Comparison of ENCODE assay signal across 16 mouse cellular contexts in the genomic region with DNA sequence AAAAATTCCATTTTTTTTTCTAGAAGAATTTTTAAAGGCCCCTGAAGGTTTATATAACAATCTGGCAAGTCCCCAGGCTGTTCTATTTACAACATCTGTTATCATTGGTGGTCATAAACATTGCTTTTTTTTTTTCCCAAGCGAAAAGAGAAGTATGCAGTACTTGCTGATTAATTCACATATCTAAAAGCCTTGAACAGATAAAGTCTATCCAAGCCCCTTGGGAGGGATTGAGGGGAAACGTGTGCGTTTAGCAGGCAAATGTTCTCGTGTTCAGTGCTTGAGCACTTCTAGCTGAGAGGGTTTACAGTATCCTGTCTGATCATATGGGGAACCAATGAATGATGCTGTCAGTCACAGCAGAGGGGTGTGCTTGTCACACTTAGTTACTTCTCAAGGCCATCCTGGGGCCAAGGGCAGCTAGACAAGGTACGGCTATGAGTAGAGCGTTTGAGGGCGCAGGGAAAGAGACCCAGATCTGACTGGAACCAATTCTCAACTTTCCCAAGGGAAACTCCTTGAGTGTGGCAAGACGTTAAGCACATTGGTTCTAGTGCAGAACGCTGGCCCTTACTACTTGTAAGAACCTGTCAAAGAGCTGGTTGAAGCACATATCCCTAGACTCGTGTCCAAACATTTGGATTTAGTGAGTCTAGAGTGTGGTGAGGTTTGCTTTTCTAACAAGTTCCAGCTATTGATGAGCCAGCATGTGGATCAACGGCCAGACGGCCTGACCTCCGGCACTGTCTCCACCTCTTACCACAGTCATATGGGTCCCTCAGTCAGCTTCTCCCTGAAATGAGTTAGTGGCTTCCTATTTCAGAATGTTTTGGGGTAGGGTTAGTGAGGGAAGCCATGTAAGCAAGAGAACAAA. TPM values are rescaled to one million over a fixed set of nuclear protein-coding genes. Genes with fewer than 3 reads are reported as not detected.
DNase-seq lines count a peak whose midpoint lies in the region; ATAC-seq and TF ChIP-seq lines count a peak whose summit lies in the region.
"Had no signal": no experiment of that assay in that cellular context is flagged by ENCODE, and none has a peak within 500 bp of the region (broad histone marks: within the 10 kb centered on the region; RNA-seq: fewer than 3 reads in every experiment).

No protein-coding gene starts in this region.

- no peak overlapping the region for H3K4me2 ChIP-seq in intestine, embryonic 14.5 days (ENCODE audit: low read length)
- H3K4me2 ChIP-seq in intestine, postnatal 0 days (replicated peaks; ENCODE audit: low read depth): no peak overlapping the region
- H3K4me2 ChIP-seq in lung, embryonic 14.5 days: no peak overlapping the region
- no peak overlapping the region for H3K4me2 ChIP-seq in limb, embryonic 14.5 days (replicated peaks; ENCODE audit: low read depth, low read length, severe bottlenecking)
- H3K4me2 ChIP-seq: liver, embryonic 15.5 days; midbrain, embryonic 11.5 days had no signal

- TF ChIP-seq CTCF in intestine, postnatal 0 days (IDR thresholded peaks at IDR 0.05; ENCODE audit: low read depth): no peak
- no peak for TF ChIP-seq CTCF in lung, embryonic 14.5 days (IDR thresholded peaks at IDR 0.05; ENCODE audit: low read depth)
- TF ChIP-seq CTCF in lung, adult 2 months (IDR thresholded peaks at IDR 0.05; ENCODE audit: insufficient read depth, low read length): no peak

- no peak overlapping the region for H3K9ac ChIP-seq in intestine, embryonic 14.5 days (ENCODE audit: low read length)
- H3K9ac ChIP-seq in intestine, postnatal 0 days (ENCODE audit: low read depth, low read length): no peak overlapping the region
- no peak overlapping the region for H3K9ac ChIP-seq in lung, embryonic 14.5 days
- H3K9ac ChIP-seq in limb, embryonic 14.5 days (ENCODE audit: low read depth, low read length, severe bottlenecking): no peak overlapping the region
- H3K9ac ChIP-seq: liver, embryonic 15.5 days had no signal

- no peak for ATAC-seq in intestine, embryonic 14.5 days (replicated peaks; ENCODE audit: low FRiP score, low TSS enrichment, low read depth)
- ATAC-seq in intestine, postnatal 0 days: no peak
- peak; percentile 72 for ATAC-seq in lung, embryonic 14.5 days (ENCODE audit: insufficient read depth)
- peak; percentile 47; the same call in 1 of the 2 replicates for ATAC-seq in limb, embryonic 14.5 days (ENCODE audit: low FRiP score, low read depth)
- ATAC-seq: activated CD4-positive, CD25-positive, alpha-beta regulatory T cell, adult 4 months; CD4-positive, CD25-positive, alpha-beta regulatory T cell, adult 4 months; forebrain, embryonic 16.5 days; hindbrain, embryonic 16.5 days had no signal

- peaks cover 3% of the 10 kb centered on the region; the same call in 1 of the 2 replicates for H3K4me1 ChIP-seq in intestine, embryonic 14.5 days (replicated peaks; ENCODE audit: control insufficient read depth, insufficient read depth, low read length)
- H3K4me1 ChIP-seq in intestine, postnatal 0 days (replicated peaks; ENCODE audit: control insufficient read depth, insufficient read depth, low read length): no peaks in the 10 kb centered on the region
- peaks cover 18% of the 10 kb centered on the region for H3K4me1 ChIP-seq in lung, embryonic 14.5 days (ENCODE audit: insufficient read depth)
- H3K4me1 ChIP-seq in lung, adult 2 months (ENCODE audit: control insufficient read depth, insufficient read depth, low read length): peaks cover 5% of the 10 kb centered on the region
- H3K4me1 ChIP-seq in limb, embryonic 14.5 days (ENCODE audit: control insufficient read depth, insufficient read depth, low read length): peaks cover 9% of the 10 kb centered on the region

- H3K4me3 ChIP-seq in intestine, embryonic 14.5 days (ENCODE audit: low read depth, low read length): no peak overlapping the region
- no peak overlapping the region for H3K4me3 ChIP-seq in intestine, postnatal 0 days (ENCODE audit: low read depth, low read length)
- H3K4me3 ChIP-seq in lung, embryonic 14.5 days (ENCODE audit: low read depth, low read length): no peak overlapping the region
- no peak overlapping the region for H3K4me3 ChIP-seq in lung, adult 2 months (replicated peaks; ENCODE audit: extremely low read depth, low read depth, low read length)
- H3K4me3 ChIP-seq in limb, embryonic 14.5 days (replicated peaks; ENCODE audit: low read length): no peak overlapping the region
- H3K4me3 ChIP-seq: liver, embryonic 15.5 days had no signal

- no peaks in the 10 kb centered on the region for H3K9me3 ChIP-seq in intestine, embryonic 14.5 days (ENCODE audit: control insufficient read depth, low read length)
- H3K9me3 ChIP-seq in intestine, postnatal 0 days (ENCODE audit: control insufficient read depth): no peaks in the 10 kb centered on the region
- no peaks in the 10 kb centered on the region for H3K9me3 ChIP-seq in lung, embryonic 14.5 days (ENCODE audit: low read depth, low read length)
- H3K9me3 ChIP-seq in limb, embryonic 14.5 days (ENCODE audit: control insufficient read depth, low read length): no peaks in the 10 kb centered on the region
- H3K9me3 ChIP-seq: liver, embryonic 15.5 days had no signal

- 0 out of 2 replicates have a peak overlapping the region, but pooled peaks have one; percentile 10 for H3K27ac ChIP-seq in intestine, embryonic 14.5 days (ENCODE audit: low read depth)
- H3K27ac ChIP-seq in intestine, postnatal 0 days (ENCODE audit: low read depth, low read length): no peak overlapping the region
- peak overlapping the region; percentile 58 for H3K27ac ChIP-seq in lung, embryonic 14.5 days (ENCODE audit: low read depth)
- no peak overlapping the region for H3K27ac ChIP-seq in limb, embryonic 14.5 days (replicated peaks; ENCODE audit: low read depth, low read length)
- H3K27ac ChIP-seq: liver, embryonic 15.5 days had no signal

- no peak for TF ChIP-seq POLR2A in lung, adult 2 months (IDR thresholded peaks at IDR 0.05; ENCODE audit: borderline replicate concordance, extremely low read depth, low read depth, low read length)
- TF ChIP-seq POLR2A in limb, embryonic 14.5 days (IDR thresholded peaks at IDR 0.05; ENCODE audit: borderline replicate concordance, extremely low read depth, insufficient read depth, insufficient read length): no peak

- H3K27me3 ChIP-seq in intestine, embryonic 14.5 days (replicated peaks; ENCODE audit: control insufficient read depth, insufficient read depth, low read length): no peaks in the 10 kb centered on the region
- H3K27me3 ChIP-seq in intestine, postnatal 0 days (replicated peaks; ENCODE audit: control insufficient read depth, insufficient read depth, low read length): no peaks in the 10 kb centered on the region
- H3K27me3 ChIP-seq in lung, embryonic 14.5 days (ENCODE audit: insufficient read depth, low read length): no peaks in the 10 kb centered on the region
- H3K27me3 ChIP-seq in limb, embryonic 14.5 days (ENCODE audit: control insufficient read depth, insufficient read depth, low read length): no peaks in the 10 kb centered on the region
- H3K27me3 ChIP-seq: liver, embryonic 15.5 days had no signal

- DNase-seq in intestine, embryonic 14.5 days (ENCODE audit: low spot score): no peak
- peak; percentile 88 for DNase-seq in lung, embryonic 14.5 days
- DNase-seq in lung, adult 2 months: no peak
- DNase-seq in NIH3T3 (ENCODE audit: low read depth): peak; percentile 75
- DNase-seq in limb, embryonic 14.5 days (ENCODE audit: low spot score): peak; percentile 73
- DNase-seq in cerebellum, adult 9-11 months: no peak
- no peak for DNase-seq in thymus, adult 18-20 months
- DNase-seq: cerebellum, adult 11-12 months; thymus, postnatal 4 days had no signal

- H3K36me3 ChIP-seq in intestine, embryonic 14.5 days (ENCODE audit: control insufficient read depth, insufficient read depth, low read length): no peaks in the 10 kb centered on the region
- no peaks in the 10 kb centered on the region for H3K36me3 ChIP-seq in intestine, postnatal 0 days (ENCODE audit: control insufficient read depth, insufficient read depth)
- H3K36me3 ChIP-seq in lung, embryonic 14.5 days (ENCODE audit: insufficient read depth): no peaks in the 10 kb centered on the region
- H3K36me3 ChIP-seq in limb, embryonic 14.5 days (ENCODE audit: control insufficient read depth, insufficient read depth, low read length): no peaks in the 10 kb centered on the region
- H3K36me3 ChIP-seq: liver, embryonic 15.5 days had no signal

- 67% methylated on average over 13 of the region's 13 CpGs for WGBS in intestine, embryonic 14.5 days
- WGBS in intestine, postnatal 0 days: 48% methylated on average over 13 of the region's 13 CpGs
- 39% methylated on average over 13 of the region's 13 CpGs for WGBS in lung, embryonic 14.5 days
- 59% methylated on average over 13 of the region's 13 CpGs for WGBS in lung, adult 2 months
- WGBS in limb, embryonic 14.5 days: 54% methylated on average over 13 of the region's 13 CpGs

RNA-seq across cellular contexts. Expression of gene Gpr88, which starts 47.7 kb away (rescaled TPM):
- polyA plus RNA-seq in intestine, embryonic 14.5 days (2014; fragmentation: Nextera tagmentation; extraction: Ambion mirVana): 0.97 and 1.4 TPM in 2 replicates
- polyA plus RNA-seq in intestine, postnatal 0 days (2015; fragmentation: Nextera tagmentation; extraction: Ambion mirVana): 0.48 and 1.0 TPM in 2 replicates
- 1.3 and 1.7 TPM in 2 replicates for polyA plus RNA-seq in lung, embryonic 14.5 days (2014; fragmentation: Nextera tagmentation; extraction: Ambion mirVana)
- 1.9 and 3.6 TPM in 2 replicates for polyA plus RNA-seq in lung, adult 2 months (2012; rRNA removed)
- 5.7 and 6.7 TPM in 2 replicates for polyA plus RNA-seq in limb, embryonic 14.5 days (2012; rRNA removed)
- polyA plus RNA-seq in limb, embryonic 14.5 days (2014; fragmentation: Nextera tagmentation; extraction: Ambion mirVana): 5.2 and 5.7 TPM in 2 replicates
- polyA plus RNA-seq: activated CD4-positive, CD25-positive, alpha-beta regulatory T cell, adult 4 months; CD4-positive, CD25-positive, alpha-beta regulatory T cell, adult 4 months had no signal

Comparison
In these comparisons a context has a peak if more than half of its experiments do, and no peak if none do; other contexts are left out.
1. DNase-seq: peak in lung, embryonic 14.5 days (single experiment), NIH3T3 (single experiment) and limb, embryonic 14.5 days (single experiment); none in intestine, embryonic 14.5 days (single experiment), lung, adult 2 months (single experiment), cerebellum, adult 9-11 months (single experiment) and thymus, adult 18-20 months (0 of 2).
2. H3K27ac ChIP-seq: peak in intestine, embryonic 14.5 days (single experiment) and lung, embryonic 14.5 days (single experiment); none in intestine, postnatal 0 days (single experiment) and limb, embryonic 14.5 days (single experiment).
3. ATAC-seq: peak in lung, embryonic 14.5 days (single experiment) and limb, embryonic 14.5 days (single experiment); none in intestine, embryonic 14.5 days (single experiment) and intestine, postnatal 0 days (single experiment).